Mouse (Mus musculus): ENCODE measurements at regions not wholly inside any gene's neighbourhood (a gene's known extent, or its start where the extent isn't known, plus 50 kb on each side); places are given as distances from the start of the nearest gene placed in this dataset.
"Not testable (repeated sequence)": the region's sequence is repeated elsewhere in the genome, so short reads cannot be mapped to it uniquely, and the experiment has no call there.

DNA sequence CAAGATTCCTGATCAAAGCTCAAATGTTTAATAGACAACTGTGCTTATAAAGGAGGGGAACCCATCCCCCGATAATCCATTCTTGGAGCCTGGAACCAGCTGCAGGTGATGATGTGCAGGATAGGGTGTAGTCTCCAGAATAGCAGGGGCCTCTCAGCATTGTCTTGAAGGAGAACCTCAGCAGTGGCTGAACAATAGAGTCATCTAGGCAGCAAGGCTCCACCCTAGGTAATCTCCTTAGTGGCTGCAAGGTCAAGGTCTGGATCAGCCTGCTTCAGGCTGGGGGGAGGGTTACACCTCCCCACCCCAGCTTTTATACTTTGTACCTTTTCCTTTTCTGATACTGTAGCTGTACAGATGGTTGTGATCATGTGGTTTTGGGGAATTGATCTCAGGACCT, 116.8 kb upstream of the Mettl4 start:
- WGBS, result 97% methylated on average over 1 of the region's 1 CpGs
- intact Hi-C loops (cut with DNase I), result no loop called here

GRCm38 (mm10) chr17:94864531-94865318, 114.9 kb upstream of the Mettl4 start:
- peak overlapping the region; percentile 66 for H3K4me3 ChIP-seq
- intact Hi-C loops (cut with DNase I), result not testable (repeated sequence)
- 9% methylated on average over 20 of the region's 21 CpGs for WGBS

More for the DNA sequence above, 116.8 kb upstream of the Mettl4 start:
- no peak for TF ChIP-seq CTCF (IDR thresholded peaks at IDR 0.05)
- H3K9ac ChIP-seq (ENCODE audit: low read depth, low read length), result no peak overlapping the region
- no peak overlapping the region for H3K4me3 ChIP-seq
- DNase-seq, result no peak
- H3K27me3 ChIP-seq (ENCODE audit: control insufficient read depth, insufficient read depth, low read length), result peaks cover 1% of the 10 kb centered on the region; the same call in 1 of the 2 replicates
- H3K36me3 ChIP-seq (ENCODE audit: control insufficient read depth, insufficient read depth, low read length), result no peaks in the 10 kb centered on the region
- H3K4me1 ChIP-seq (ENCODE audit: control insufficient read depth, insufficient read depth, low read length), result no peaks in the 10 kb centered on the region; the same call in 1 of the 2 replicates
- H3K79me2 ChIP-seq (replicated peaks; ENCODE audit: control insufficient read depth, insufficient read depth, low read length), result no peaks in the 10 kb centered on the region
- H3K27ac ChIP-seq, result no peak overlapping the region

GRCm38 (mm10) chr17:94854698-94855097, 104.9 kb upstream of the Mettl4 start:
- H3K36me3 ChIP-seq (ENCODE audit: control insufficient read depth, insufficient read depth, low read length); H3K27ac ChIP-seq; H3K79me2 ChIP-seq (replicated peaks; ENCODE audit: control insufficient read depth, insufficient read depth, low read length); DNase-seq; H3K4me3 ChIP-seq; H3K4me1 ChIP-seq (ENCODE audit: control insufficient read depth, insufficient read depth, low read length); intact Hi-C loops (cut with DNase I); H3K9ac ChIP-seq (ENCODE audit: low read depth, low read length); H3K27me3 ChIP-seq (ENCODE audit: control insufficient read depth, insufficient read depth, low read length): not testable (repeated sequence)
- WGBS, result 82% methylated on average over 4 of the region's 4 CpGs

More at GRCm38 (mm10) chr17:94864531-94865318, 114.9 kb upstream of the Mettl4 start:
- peak; percentile 56; the same call in 1 of the 2 replicates for TF ChIP-seq POLR2A (IDR thresholded peaks at IDR 0.05; ENCODE audit: insufficient read depth, low read depth, low read length)
- H3K79me2 ChIP-seq (replicated peaks; ENCODE audit: control insufficient read depth, insufficient read depth, low read length); H3K27ac ChIP-seq; H3K27me3 ChIP-seq (ENCODE audit: control insufficient read depth, insufficient read depth, low read length); H3K36me3 ChIP-seq (ENCODE audit: control insufficient read depth, insufficient read depth, low read length); H3K4me1 ChIP-seq (ENCODE audit: control insufficient read depth, insufficient read depth, low read length): not testable (repeated sequence)
- H3K9ac ChIP-seq (ENCODE audit: low read depth, low read length), result peak overlapping the region; percentile 94
- DNase-seq, result peak; percentile 63 to 77

DNA sequence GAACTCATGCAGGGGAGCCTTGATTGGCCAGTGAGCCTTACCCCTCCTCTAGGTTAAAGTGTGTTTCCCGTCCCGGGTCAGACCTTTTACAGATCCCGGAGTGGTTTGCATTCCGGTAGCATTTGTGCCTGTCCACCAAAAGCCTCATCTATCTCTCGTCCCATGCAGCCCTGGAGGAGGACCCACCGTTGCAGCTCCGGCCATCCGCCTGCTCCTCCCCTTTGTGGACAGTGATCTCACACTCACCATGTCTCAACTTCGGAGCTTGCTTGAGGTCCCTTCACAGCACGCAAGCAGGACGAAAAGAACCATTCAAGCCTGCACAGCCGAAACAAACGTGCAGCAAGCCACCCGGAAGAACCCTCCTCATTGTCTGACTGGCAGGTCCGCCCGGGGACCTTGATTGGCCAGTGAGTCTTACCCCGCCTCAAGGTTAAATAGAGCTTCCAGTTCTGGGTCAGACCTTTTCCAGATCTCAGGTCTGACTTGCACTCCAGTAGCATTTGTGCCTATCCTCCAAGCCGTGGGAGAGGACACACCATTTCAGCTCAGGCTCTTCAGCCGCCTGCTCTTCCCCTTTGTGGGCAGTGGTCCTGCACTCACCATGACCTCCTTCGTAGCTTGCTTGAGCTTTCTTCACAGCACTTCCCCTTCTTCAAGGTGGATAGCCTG, 84.8 kb upstream of the Mettl4 start:
- TF ChIP-seq POLR2A (IDR thresholded peaks at IDR 0.05; ENCODE audit: insufficient read depth, low read depth, low read length) (peak; percentile 72), EP300 (IDR thresholded peaks at IDR 0.05; ENCODE audit: insufficient read depth, low read depth, low read length) (no peak)
- Histone ChIP-seq H3K27me3 (ENCODE audit: control insufficient read depth, insufficient read depth, low read length) (no peaks in the 10 kb centered on the region), H3K36me3 (ENCODE audit: control insufficient read depth, insufficient read depth, low read length) (peaks cover 1% of the 10 kb centered on the region), H3K4me3 (peak overlapping the region; percentile 70), H3K79me2 (replicated peaks; ENCODE audit: control insufficient read depth, insufficient read depth, low read length) (0 out of 2 replicates have a peak, but pooled peaks cover 2% of the 10 kb centered on the region), H3K9ac (ENCODE audit: low read depth, low read length) (peak overlapping the region; percentile 70), H3K4me1 (ENCODE audit: control insufficient read depth, insufficient read depth, low read length) (no peaks in the 10 kb centered on the region; the same call in 1 of the 2 replicates), H3K27ac (peak overlapping the region; percentile 82)
- intact Hi-C loops (cut with DNase I), result loop anchor here (1.0 kb wide), 1 partner anchor 85 kb away; no protein-coding TSS in a partner anchor
- under 1% methylated on average over 20 of the region's 20 CpGs for WGBS
- peak; percentile 85 to 88 for DNase-seq

DNA sequence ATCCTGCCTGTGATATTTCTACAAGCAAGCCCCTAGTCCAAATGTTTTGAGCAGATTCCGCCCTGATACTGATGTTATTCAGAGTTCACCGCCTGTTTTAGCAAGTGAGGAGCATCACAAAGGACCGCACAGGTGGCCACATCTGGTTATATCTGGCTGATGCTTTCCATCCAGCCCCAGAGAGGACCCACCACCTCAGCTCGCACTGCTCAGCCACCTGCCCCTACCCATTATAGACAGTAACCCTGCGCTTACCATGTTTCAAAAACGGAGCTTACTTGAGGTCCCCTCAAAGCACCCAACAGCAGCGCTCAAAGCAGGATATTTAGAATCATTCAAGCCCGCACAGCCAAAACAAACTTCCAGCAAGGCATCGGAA, 84.2 kb upstream of the Mettl4 start:
- peak overlapping the region; percentile 54 for H3K9ac ChIP-seq (ENCODE audit: low read depth, low read length)
- not testable (repeated sequence) for H3K4me1 ChIP-seq (ENCODE audit: control insufficient read depth, insufficient read depth, low read length); H3K27me3 ChIP-seq (ENCODE audit: control insufficient read depth, insufficient read depth, low read length); H3K36me3 ChIP-seq (ENCODE audit: control insufficient read depth, insufficient read depth, low read length); H3K79me2 ChIP-seq (replicated peaks; ENCODE audit: control insufficient read depth, insufficient read depth, low read length); DNase-seq
- WGBS, result 6% methylated on average over 9 of the region's 9 CpGs
- H3K4me3 ChIP-seq, result peak overlapping the region; percentile 70
- H3K27ac ChIP-seq, result peak overlapping the region; percentile 82
- intact Hi-C loops (cut with DNase I), result loop anchor here (1.0 kb wide), 1 partner anchor 85 kb away; no protein-coding TSS in a partner anchor

GRCm38 (mm10) chr17:94826415-94826814, 76.6 kb upstream of the Mettl4 start:
- intact Hi-C loops (cut with DNase I), result not testable (repeated sequence)

More at GRCm38 (mm10) chr17:94826415-94826814, 76.6 kb upstream of the Mettl4 start:
- H3K27me3 ChIP-seq (ENCODE audit: control insufficient read depth, insufficient read depth, low read length); H3K4me1 ChIP-seq (ENCODE audit: control insufficient read depth, insufficient read depth, low read length); H3K27ac ChIP-seq; H3K36me3 ChIP-seq (ENCODE audit: control insufficient read depth, insufficient read depth, low read length); H3K4me3 ChIP-seq; H3K9ac ChIP-seq (ENCODE audit: low read depth, low read length); H3K79me2 ChIP-seq (replicated peaks; ENCODE audit: control insufficient read depth, insufficient read depth, low read length); DNase-seq: not testable (repeated sequence)
- 98% methylated on average over 1 of the region's 1 CpGs for WGBS

Measured in heart, adult 2 months (tissue).